Mouse (Mus musculus) cerebellum, adult 2 months (tissue): Measurements from ENCODE around the gene Hus1b.

Source experiments
- CTCF ChIP-seq: fragments of 200-500 bp; IDR thresholded peaks from 2 replicates; pipeline ENCODE4 v1.5.1; 2011; ENCODE audit warnings: low read depth, mild to moderate bottlenecking, control low read depth, low read length, moderate library complexity, borderline replicate concordance; ENCODE audit not compliant: insufficient read depth
- POLR2A ChIP-seq: fragments of 200-500 bp; IDR thresholded peaks from 2 replicates; pipeline ENCODE4 v1.6.1; 2011; ENCODE audit warnings: low read length, control low read depth, borderline replicate concordance; ENCODE audit not compliant: insufficient read depth

DNA sequence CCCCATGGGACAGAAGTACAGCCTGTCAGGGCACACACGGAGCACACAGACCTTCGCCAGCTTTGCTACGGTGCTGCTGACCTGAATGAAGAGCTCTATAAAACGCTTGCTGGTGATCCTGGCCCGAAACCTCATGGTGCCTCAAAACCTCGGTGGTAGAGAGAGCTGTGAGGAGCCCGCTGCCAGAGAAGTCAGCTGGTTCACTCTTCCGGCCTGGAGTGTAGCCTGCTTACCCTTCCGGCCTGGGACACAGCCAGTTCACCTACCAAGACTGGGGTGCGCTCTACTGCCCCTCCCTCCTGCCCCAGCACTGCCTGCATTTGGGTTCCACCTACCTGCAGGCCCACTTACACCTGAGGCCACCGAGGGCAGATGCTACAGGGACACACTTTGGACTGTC lies at the start of gene Hus1b:
- TF ChIP-seq CTCF (no peak), POLR2A (no peak)
